Comparison of ENCODE assay signal across 8 mouse cellular contexts in the genomic region with DNA sequence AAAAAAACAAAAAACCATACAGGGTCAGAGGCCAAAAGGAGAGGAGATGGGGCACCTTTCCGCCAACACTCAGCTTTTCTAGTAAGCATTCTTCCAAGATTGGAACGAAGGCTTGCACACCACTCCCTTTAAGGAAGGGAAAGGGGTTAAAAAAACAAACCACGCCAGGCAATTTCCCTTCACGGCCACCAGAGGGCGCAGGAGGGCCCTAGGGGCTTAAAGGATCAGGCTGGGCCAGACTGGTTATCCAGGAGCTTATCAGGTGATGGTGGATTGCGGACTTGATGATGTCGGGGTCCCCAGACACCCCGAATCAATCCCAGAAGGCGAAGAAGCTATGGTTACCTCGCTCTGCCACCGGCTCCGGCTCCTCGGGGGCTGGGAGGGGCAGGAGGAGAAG. TPM values are rescaled to one million over a fixed set of nuclear protein-coding genes. Genes with fewer than 3 reads are reported as not detected.
DNase-seq lines count a peak whose midpoint lies in the region; ATAC-seq and TF ChIP-seq lines count a peak whose summit lies in the region.

No protein-coding gene starts in this region.

- H3K4me3 ChIP-seq in limb, embryonic 14.5 days (replicated peaks; ENCODE audit: low read length), result no peak overlapping the region
- no peak overlapping the region for H3K4me3 ChIP-seq in small intestine, adult 2 months (ENCODE audit: low read depth, low read length)

- DNase-seq in adrenal gland, postnatal 10 days, result peak; percentile 60
- no peak for DNase-seq in adrenal gland, adult 8-10 months
- peak; percentile 58 for DNase-seq in ovary, postnatal 14 days (ENCODE audit: low spot score)
- DNase-seq in ovary, postnatal 36 days (ENCODE audit: low spot score), result no peak
- peak; percentile 61 for DNase-seq in forelimb bud, embryonic 11.5 days (ENCODE audit: low read depth, low spot score)
- DNase-seq in limb, embryonic 14.5 days (ENCODE audit: low spot score), result peak; percentile 32
- DNase-seq in layer of hippocampus, postnatal 14 days (ENCODE audit: low spot score in 2 of 2), result no peak

- H3K9ac ChIP-seq in limb, embryonic 14.5 days (ENCODE audit: low read depth, low read length, severe bottlenecking), result no peak overlapping the region

- peaks cover 5% of the 10 kb centered on the region; the same call in 1 of the 2 replicates for H3K4me1 ChIP-seq in limb, embryonic 14.5 days (ENCODE audit: control insufficient read depth, insufficient read depth, low read length)
- peaks cover 2% of the 10 kb centered on the region for H3K4me1 ChIP-seq in small intestine, adult 2 months (ENCODE audit: control insufficient read depth, insufficient read depth, insufficient read length, low read length)

- 0 out of 2 replicates have a peak overlapping the region, but pooled peaks have one; percentile 11 for H3K4me2 ChIP-seq in limb, embryonic 14.5 days (replicated peaks; ENCODE audit: low read depth, low read length, severe bottlenecking)

- no peak overlapping the region for H3K27ac ChIP-seq in limb, embryonic 14.5 days (replicated peaks; ENCODE audit: low read depth, low read length)
- no peak overlapping the region for H3K27ac ChIP-seq in small intestine, adult 2 months (ENCODE audit: insufficient read depth, low read depth, low read length)

- TF ChIP-seq POLR2A in limb, embryonic 14.5 days (IDR thresholded peaks at IDR 0.05; ENCODE audit: borderline replicate concordance, extremely low read depth, insufficient read depth, insufficient read length), result no peak
- no peak for TF ChIP-seq POLR2A in small intestine, adult 2 months (IDR thresholded peaks at IDR 0.05; ENCODE audit: low read depth, low read length)

- no peaks in the 10 kb centered on the region for H3K9me3 ChIP-seq in limb, embryonic 14.5 days (ENCODE audit: control insufficient read depth, low read length)

- 31% methylated on average over 13 of the region's 13 CpGs for WGBS in limb, embryonic 14.5 days
- 25% methylated on average over 13 of the region's 13 CpGs for WGBS in small intestine, adult 2 months

- no peaks in the 10 kb centered on the region for H3K27me3 ChIP-seq in limb, embryonic 14.5 days (ENCODE audit: control insufficient read depth, insufficient read depth, low read length)
- no peaks in the 10 kb centered on the region for H3K27me3 ChIP-seq in small intestine, adult 2 months (ENCODE audit: control insufficient read depth, insufficient read depth, low read length)

- H3K36me3 ChIP-seq in limb, embryonic 14.5 days (ENCODE audit: control insufficient read depth, insufficient read depth, low read length), result no peaks in the 10 kb centered on the region
- no peaks in the 10 kb centered on the region for H3K36me3 ChIP-seq in small intestine, adult 2 months (ENCODE audit: control insufficient read depth, insufficient read depth, low read length)

- ATAC-seq in limb, embryonic 14.5 days (ENCODE audit: low FRiP score, low read depth), result no peak

- peak; percentile 93 for TF ChIP-seq CTCF in small intestine, adult 2 months (IDR thresholded peaks at IDR 0.05; ENCODE audit: extremely low read depth, insufficient read length, insufficient replicate concordance, low read depth, low read length)

RNA-seq across cellular contexts. Expression of gene Tnnt1, which starts 2.9 kb away (rescaled TPM):
- 10 to 100 TPM; 17.3 to 93.6 TPM for total RNA-seq in adrenal gland, postnatal 10 days (2021)
- total RNA-seq in adrenal gland, adult 8-10 months (2022), result 1 to 10 TPM in 2 of 4 experiments, under 1 TPM in 2; 0.46 to 1.5 (median 1.1) TPM
- polyA plus RNA-seq in limb, embryonic 14.5 days (2012; rRNA removed), result 99.8 and 238 TPM in 2 replicates
- 241 and 300 TPM in 2 replicates for polyA plus RNA-seq in limb, embryonic 14.5 days (2014; fragmentation: Nextera tagmentation; extraction: Ambion mirVana)
- 0.22 and 0.58 TPM in 2 replicates for polyA plus RNA-seq in small intestine, adult 2 months (2012; rRNA removed)
- total RNA-seq in layer of hippocampus, postnatal 14 days (2021), result 1 to 10 TPM; 1.9 to 8.6 TPM

RNA-seq across cellular contexts. Expression of gene Tnni3, which starts 10.8 kb away (rescaled TPM):
- 1 to 10 TPM in 1 of 2 experiments, under 1 TPM in 1; 0.78 to 1.3 TPM for total RNA-seq in adrenal gland, postnatal 10 days (2021)
- 1 to 10 TPM; 1.3 to 3.1 (median 2.5) TPM for total RNA-seq in adrenal gland, adult 8-10 months (2022)
- polyA plus RNA-seq in limb, embryonic 14.5 days (2012; rRNA removed), result 10.6 and 11.1 TPM in 2 replicates
- polyA plus RNA-seq in limb, embryonic 14.5 days (2014; fragmentation: Nextera tagmentation; extraction: Ambion mirVana), result 2.8 and 2.9 TPM in 2 replicates
- polyA plus RNA-seq in small intestine, adult 2 months (2012; rRNA removed), result 0.43 and 1.4 TPM in 2 replicates
- 1 to 10 TPM in 1 of 2 experiments, under 1 TPM in 1; 0.57 to 1.1 TPM for total RNA-seq in layer of hippocampus, postnatal 14 days (2021)

RNA-seq across cellular contexts. Expression of gene Ppp1r12c, which starts 11.8 kb away (rescaled TPM):
- total RNA-seq in adrenal gland, postnatal 10 days (2021), result 10 to 100 TPM; 74.0 to 84.4 TPM
- 100 to 1,000 TPM in 3 of 4 experiments, 10 to 100 TPM in 1; 76.7 to 152 (median 113) TPM for total RNA-seq in adrenal gland, adult 8-10 months (2022)
- polyA plus RNA-seq in limb, embryonic 14.5 days (2012; rRNA removed), result 89.6 and 103 TPM in 2 replicates
- polyA plus RNA-seq in limb, embryonic 14.5 days (2014; fragmentation: Nextera tagmentation; extraction: Ambion mirVana), result 59.1 and 68.6 TPM in 2 replicates
- polyA plus RNA-seq in small intestine, adult 2 months (2012; rRNA removed), result 58.0 and 59.2 TPM in 2 replicates
- 100 to 1,000 TPM; 125 to 127 TPM for total RNA-seq in layer of hippocampus, postnatal 14 days (2021)

RNA-seq across cellular contexts. Expression of gene Dnaaf3, which starts 19.0 kb away (rescaled TPM):
- total RNA-seq in adrenal gland, postnatal 10 days (2021), result 1 to 10 TPM in 1 of 2 experiments, under 1 TPM in 1; 0.60 to 1.1 TPM
- 1 to 10 TPM in 2 of 4 experiments, under 1 TPM in 2; 0.64 to 1.2 (median 1.0) TPM for total RNA-seq in adrenal gland, adult 8-10 months (2022)
- 8.3 and 9.5 TPM in 2 replicates for polyA plus RNA-seq in limb, embryonic 14.5 days (2012; rRNA removed)
- polyA plus RNA-seq in limb, embryonic 14.5 days (2014; fragmentation: Nextera tagmentation; extraction: Ambion mirVana), result 0.61 and 1.1 TPM in 2 replicates
- polyA plus RNA-seq in small intestine, adult 2 months (2012; rRNA removed), result 1.1 and 1.9 TPM in 2 replicates
- 1 to 10 TPM in 1 of 2 experiments, under 1 TPM in 1; 0.83 to 1.1 TPM for total RNA-seq in layer of hippocampus, postnatal 14 days (2021)

RNA-seq across cellular contexts. Expression of gene Syt5, which starts 34.1 kb away (rescaled TPM):
- 10 to 100 TPM in 1 of 2 experiments, 1 to 10 TPM in 1; 9.5 to 12.7 TPM for total RNA-seq in adrenal gland, postnatal 10 days (2021)
- total RNA-seq in adrenal gland, adult 8-10 months (2022), result 10 to 100 TPM in 1 of 4 experiments, 1 to 10 TPM in 3; 5.7 to 10.0 (median 8.6) TPM
- polyA plus RNA-seq in limb, embryonic 14.5 days (2012; rRNA removed), result 3.9 and 4.2 TPM in 2 replicates
- 3.4 and 4.3 TPM in 2 replicates for polyA plus RNA-seq in limb, embryonic 14.5 days (2014; fragmentation: Nextera tagmentation; extraction: Ambion mirVana)
- 4.6 and 9.4 TPM in 2 replicates for polyA plus RNA-seq in small intestine, adult 2 months (2012; rRNA removed)
- 100 to 1,000 TPM; 193 to 200 TPM for total RNA-seq in layer of hippocampus, postnatal 14 days (2021)

Comparison
In these comparisons a context has a peak if more than half of its experiments do, and no peak if none do; other contexts are left out.
1. DNase-seq: peak in adrenal gland, postnatal 10 days (single experiment), ovary, postnatal 14 days (single experiment), forelimb bud, embryonic 11.5 days (single experiment) and limb, embryonic 14.5 days (single experiment); none in adrenal gland, adult 8-10 months (single experiment), ovary, postnatal 36 days (single experiment) and layer of hippocampus, postnatal 14 days (0 of 2).